Mouse (Mus musculus): ENCODE measurements around the gene Taar5. TPM values are rescaled to one million over a fixed set of nuclear protein-coding genes. Genes with fewer than 3 reads are reported as not detected.

The Taar5 gene
- not detected in 2 replicates for polyA plus RNA-seq (2014; fragmentation: Nextera tagmentation; extraction: Ambion mirVana)

GRCm38 (mm10) chr10:23970656-23971165 lies at the start of gene Taar5:
Gene Taar5, plus strand, starts transcription at chr10:23970706.
- H3K4me1 ChIP-seq (ENCODE audit: control insufficient read depth, insufficient read depth, low read length) = no peaks in the 10 kb centered on the region
- WGBS (ENCODE audit: insufficient replicate concordance) = 81% methylated on average over 11 of the region's 11 CpGs
- no peak within 1 kb of the TSS for H3K9ac ChIP-seq (ENCODE audit: low read depth, low read length)
- H3K27me3 ChIP-seq (ENCODE audit: control insufficient read depth, insufficient read depth, low read length) = no peaks in the 10 kb centered on the region
- H3K27ac ChIP-seq (ENCODE audit: low read depth, low read length) = no peak within 1 kb of the TSS
- no peaks in the 10 kb centered on the region for H3K36me3 ChIP-seq (ENCODE audit: control insufficient read depth, insufficient read depth, low read length)
- no peak within 1 kb of the TSS for H3K4me2 ChIP-seq
- H3K4me3 ChIP-seq (ENCODE audit: low read depth, low read length) = no peak within 1 kb of the TSS
- ATAC-seq (replicated peaks; ENCODE audit: insufficient number of reproducible peaks, low FRiP score, low TSS enrichment) = no peak
- no peaks in the 10 kb centered on the region for H3K9me3 ChIP-seq (replicated peaks; ENCODE audit: control insufficient read depth, low read length)

GRCm38 (mm10) chr10:23922468-23922867 lies 48.0 kb upstream of the Taar5 start:
- Histone ChIP-seq H3K27ac (ENCODE audit: low read depth, low read length) (no peak overlapping the region), H3K36me3 (ENCODE audit: control insufficient read depth, insufficient read depth, low read length) (no peaks in the 10 kb centered on the region), H3K9ac (ENCODE audit: low read depth, low read length) (no peak overlapping the region), H3K9me3 (replicated peaks; ENCODE audit: control insufficient read depth, low read length) (no peaks in the 10 kb centered on the region), H3K4me3 (ENCODE audit: low read depth, low read length) (no peak overlapping the region), H3K4me2 (no peak overlapping the region), H3K27me3 (ENCODE audit: control insufficient read depth, insufficient read depth, low read length) (no peaks in the 10 kb centered on the region), H3K4me1 (ENCODE audit: control insufficient read depth, insufficient read depth, low read length) (no peaks in the 10 kb centered on the region)
- no peak for ATAC-seq (replicated peaks; ENCODE audit: insufficient number of reproducible peaks, low FRiP score, low TSS enrichment)
- 65% methylated on average over 3 of the region's 3 CpGs for WGBS (ENCODE audit: insufficient replicate concordance)

- Histone ChIP-seq H3K9me3 (replicated peaks; ENCODE audit: control insufficient read depth, low read length) (no peaks in the 10 kb centered on the region), H3K27ac (ENCODE audit: low read depth, low read length) (no peak overlapping the region), H3K4me1 (ENCODE audit: control insufficient read depth, insufficient read depth, low read length) (no peaks in the 10 kb centered on the region), H3K36me3 (ENCODE audit: control insufficient read depth, insufficient read depth, low read length) (no peaks in the 10 kb centered on the region), H3K4me2 (no peak overlapping the region), H3K4me3 (ENCODE audit: low read depth, low read length) (no peak overlapping the region), H3K9ac (ENCODE audit: low read depth, low read length) (no peak overlapping the region), H3K27me3 (ENCODE audit: control insufficient read depth, insufficient read depth, low read length) (no peaks in the 10 kb centered on the region)
- 81% methylated on average over 2 of the region's 2 CpGs for WGBS (ENCODE audit: insufficient replicate concordance)
- no peak for ATAC-seq (replicated peaks; ENCODE audit: insufficient number of reproducible peaks, low FRiP score, low TSS enrichment)
Measured at GRCm38 (mm10) chr10:23923941-23924340, 46.6 kb upstream of the Taar5 start.

GRCm38 (mm10) chr10:23937613-23938012 lies 32.9 kb upstream of the Taar5 start:
- ATAC-seq (replicated peaks; ENCODE audit: insufficient number of reproducible peaks, low FRiP score, low TSS enrichment) = no peak
- H3K4me2 ChIP-seq = no peak overlapping the region
- H3K4me3 ChIP-seq (ENCODE audit: low read depth, low read length) = no peak overlapping the region
- no peaks in the 10 kb centered on the region for H3K4me1 ChIP-seq (ENCODE audit: control insufficient read depth, insufficient read depth, low read length)
- no peak overlapping the region for H3K27ac ChIP-seq (ENCODE audit: low read depth, low read length)
- H3K9me3 ChIP-seq (replicated peaks; ENCODE audit: control insufficient read depth, low read length) = no peaks in the 10 kb centered on the region
- 52% methylated on average over 4 of the region's 4 CpGs for WGBS (ENCODE audit: insufficient replicate concordance)
- H3K9ac ChIP-seq (ENCODE audit: low read depth, low read length) = no peak overlapping the region
- no peaks in the 10 kb centered on the region for H3K36me3 ChIP-seq (ENCODE audit: control insufficient read depth, insufficient read depth, low read length)
- H3K27me3 ChIP-seq (ENCODE audit: control insufficient read depth, insufficient read depth, low read length) = no peaks in the 10 kb centered on the region

- 59% methylated on average over 6 of the region's 6 CpGs for WGBS (ENCODE audit: insufficient replicate concordance)
- Histone ChIP-seq H3K36me3 (ENCODE audit: control insufficient read depth, insufficient read depth, low read length) (no peaks in the 10 kb centered on the region), H3K9ac (ENCODE audit: low read depth, low read length) (no peak within 1 kb of the TSS), H3K4me1 (ENCODE audit: control insufficient read depth, insufficient read depth, low read length) (no peaks in the 10 kb centered on the region), H3K9me3 (replicated peaks; ENCODE audit: control insufficient read depth, low read length) (no peaks in the 10 kb centered on the region), H3K4me2 (no peak within 1 kb of the TSS), H3K4me3 (ENCODE audit: low read depth, low read length) (no peak within 1 kb of the TSS), H3K27ac (ENCODE audit: low read depth, low read length) (no peak within 1 kb of the TSS), H3K27me3 (ENCODE audit: control insufficient read depth, insufficient read depth, low read length) (no peaks in the 10 kb centered on the region)
- ATAC-seq (replicated peaks; ENCODE audit: insufficient number of reproducible peaks, low FRiP score, low TSS enrichment) = no peak
Measured at GRCm38 (mm10) chr10:23938312-23938711, 32.2 kb upstream of the Taar5 start, which contains the start of gene Taar2. Gene Taar2, plus strand, starts transcription at chr10:23938572.

- H3K4me3 ChIP-seq (ENCODE audit: low read depth, low read length) = no peak overlapping the region
- H3K4me1 ChIP-seq (ENCODE audit: control insufficient read depth, insufficient read depth, low read length) = no peaks in the 10 kb centered on the region
- no peak for ATAC-seq (replicated peaks; ENCODE audit: insufficient number of reproducible peaks, low FRiP score, low TSS enrichment)
- no peak overlapping the region for H3K9ac ChIP-seq (ENCODE audit: low read depth, low read length)
- WGBS (ENCODE audit: insufficient replicate concordance) = 64% methylated on average over 5 of the region's 5 CpGs
- H3K9me3 ChIP-seq (replicated peaks; ENCODE audit: control insufficient read depth, low read length) = no peaks in the 10 kb centered on the region
- H3K27ac ChIP-seq (ENCODE audit: low read depth, low read length) = no peak overlapping the region
- H3K27me3 ChIP-seq (ENCODE audit: control insufficient read depth, insufficient read depth, low read length) = no peaks in the 10 kb centered on the region
- no peaks in the 10 kb centered on the region for H3K36me3 ChIP-seq (ENCODE audit: control insufficient read depth, insufficient read depth, low read length)
- no peak overlapping the region for H3K4me2 ChIP-seq
Measured at GRCm38 (mm10) chr10:23942465-23942864, 28.0 kb upstream of the Taar5 start.

GRCm38 (mm10) chr10:23948026-23948425 lies 22.5 kb upstream of the Taar5 start:
- Histone ChIP-seq H3K9me3 (replicated peaks; ENCODE audit: control insufficient read depth, low read length) (no peaks in the 10 kb centered on the region), H3K9ac (ENCODE audit: low read depth, low read length) (no peak overlapping the region), H3K36me3 (ENCODE audit: control insufficient read depth, insufficient read depth, low read length) (no peaks in the 10 kb centered on the region), H3K4me3 (ENCODE audit: low read depth, low read length) (no peak overlapping the region), H3K27ac (ENCODE audit: low read depth, low read length) (no peak overlapping the region), H3K4me1 (ENCODE audit: control insufficient read depth, insufficient read depth, low read length) (no peaks in the 10 kb centered on the region), H3K27me3 (ENCODE audit: control insufficient read depth, insufficient read depth, low read length) (no peaks in the 10 kb centered on the region), H3K4me2 (no peak overlapping the region)
- ATAC-seq (replicated peaks; ENCODE audit: insufficient number of reproducible peaks, low FRiP score, low TSS enrichment) = no peak
- 63% methylated on average over 7 of the region's 7 CpGs for WGBS (ENCODE audit: insufficient replicate concordance)

- WGBS (ENCODE audit: insufficient replicate concordance) = 83% methylated on average over 16 of the region's 16 CpGs
Measured at GRCm38 (mm10) chr10:23949508-23950005, 20.9 kb upstream of the Taar5 start, which contains the start of gene Taar3. Gene Taar3, plus strand, starts transcription at chr10:23949558.

GRCm38 (mm10) chr10:23951714-23952113 lies 18.8 kb upstream of the Taar5 start:
- H3K4me2 ChIP-seq = no peak overlapping the region
- WGBS (ENCODE audit: insufficient replicate concordance) = 72% methylated on average over 6 of the region's 6 CpGs
- no peaks in the 10 kb centered on the region for H3K9me3 ChIP-seq (replicated peaks; ENCODE audit: control insufficient read depth, low read length)
- no peaks in the 10 kb centered on the region for H3K36me3 ChIP-seq (ENCODE audit: control insufficient read depth, insufficient read depth, low read length)
- no peak overlapping the region for H3K27ac ChIP-seq (ENCODE audit: low read depth, low read length)
- no peak overlapping the region for H3K4me3 ChIP-seq (ENCODE audit: low read depth, low read length)
- no peaks in the 10 kb centered on the region for H3K4me1 ChIP-seq (ENCODE audit: control insufficient read depth, insufficient read depth, low read length)
- H3K27me3 ChIP-seq (ENCODE audit: control insufficient read depth, insufficient read depth, low read length) = no peaks in the 10 kb centered on the region
- H3K9ac ChIP-seq (ENCODE audit: low read depth, low read length) = no peak overlapping the region
- no peak for ATAC-seq (replicated peaks; ENCODE audit: insufficient number of reproducible peaks, low FRiP score, low TSS enrichment)

More at GRCm38 (mm10) chr10:23949508-23950005, 20.9 kb upstream of the Taar5 start, which contains the start of gene Taar3:
- Histone ChIP-seq H3K36me3 (ENCODE audit: control insufficient read depth, insufficient read depth, low read length) (no peaks in the 10 kb centered on the region), H3K4me2 (no peak within 1 kb of the TSS), H3K9me3 (replicated peaks; ENCODE audit: control insufficient read depth, low read length) (no peaks in the 10 kb centered on the region), H3K27ac (ENCODE audit: low read depth, low read length) (no peak within 1 kb of the TSS), H3K27me3 (ENCODE audit: control insufficient read depth, insufficient read depth, low read length) (no peaks in the 10 kb centered on the region), H3K9ac (ENCODE audit: low read depth, low read length) (no peak within 1 kb of the TSS), H3K4me1 (ENCODE audit: control insufficient read depth, insufficient read depth, low read length) (no peaks in the 10 kb centered on the region), H3K4me3 (ENCODE audit: low read depth, low read length) (no peak within 1 kb of the TSS)
- no peak for ATAC-seq (replicated peaks; ENCODE audit: insufficient number of reproducible peaks, low FRiP score, low TSS enrichment)

Measured in heart, embryonic 11.5 days (tissue).